Mouse (Mus musculus): ENCODE results near the gene Cdh13. TPM values are rescaled to one million over a fixed set of nuclear protein-coding genes. Genes with fewer than 3 reads are reported as not detected.

The Cdh13 gene
- polyA plus RNA-seq, 1 experiment: 9.4 TPM

- no peaks in the 10 kb centered on the region for H3K36me3 ChIP-seq (ENCODE audit: control insufficient read depth, insufficient read depth)
- H3K79me2 ChIP-seq (ENCODE audit: control insufficient read depth, insufficient read depth): no peaks in the 10 kb centered on the region
- no peak for TF ChIP-seq USF1 (IDR thresholded peaks at IDR 0.05; ENCODE audit: low read depth)
- no peak for TF ChIP-seq FOSL1 (IDR thresholded peaks at IDR 0.05; ENCODE audit: insufficient read depth, low read length, poor library complexity, severe bottlenecking)
- TF ChIP-seq MYOD1 (IDR thresholded peaks at IDR 0.05; ENCODE audit: control insufficient read depth, insufficient read length, low read depth): no peak
- TF ChIP-seq MYOG (IDR thresholded peaks at IDR 0.05; ENCODE audit: control insufficient read depth, extremely low read depth, insufficient read length): no peak
- TF ChIP-seq MAX (IDR thresholded peaks at IDR 0.05): no peak
- TF ChIP-seq CEBPB (IDR thresholded peaks at IDR 0.05; ENCODE audit: low read depth): no peak
- no peak for TF ChIP-seq CTCF (IDR thresholded peaks at IDR 0.05; ENCODE audit: control insufficient read depth, insufficient read depth, insufficient read length)
- no peak overlapping the region for H3K4me3 ChIP-seq (ENCODE audit: insufficient read depth, poor library complexity, severe bottlenecking)
- peaks cover 9% of the 10 kb centered on the region for H3K79me3 ChIP-seq (ENCODE audit: low read depth)
- no peak overlapping the region for H3ac ChIP-seq (ENCODE audit: control insufficient read depth, insufficient read length, low read depth)
- no peaks in the 10 kb centered on the region for H3K27me3 ChIP-seq (ENCODE audit: control insufficient read depth, insufficient read depth, insufficient read length)
These were observed 95.5 kb downstream of the Cdh13 start for GRCm38 (mm10) chr8:118378985-118379384.

- H3K79me2 ChIP-seq (ENCODE audit: control insufficient read depth, insufficient read depth): no peaks in the 10 kb centered on the region
- TF ChIP-seq CTCF (IDR thresholded peaks at IDR 0.05; ENCODE audit: control insufficient read depth, insufficient read depth, insufficient read length): no peak
- TF ChIP-seq USF1 (IDR thresholded peaks at IDR 0.05; ENCODE audit: low read depth): no peak
- no peaks in the 10 kb centered on the region for H3K27me3 ChIP-seq (ENCODE audit: control insufficient read depth, insufficient read depth, insufficient read length)
- peaks cover 9% of the 10 kb centered on the region for H3K79me3 ChIP-seq (ENCODE audit: low read depth)
- H3ac ChIP-seq (ENCODE audit: control insufficient read depth, insufficient read length, low read depth): no peak overlapping the region
- no peak overlapping the region for H3K4me3 ChIP-seq (ENCODE audit: insufficient read depth, poor library complexity, severe bottlenecking)
- H3K36me3 ChIP-seq (ENCODE audit: control insufficient read depth, insufficient read depth): no peaks in the 10 kb centered on the region
These were observed 96.1 kb downstream of the Cdh13 start for GRCm38 (mm10) chr8:118379657-118380056.

- TF ChIP-seq CTCF (IDR thresholded peaks at IDR 0.05; ENCODE audit: control insufficient read depth, insufficient read depth, insufficient read length): no peak
- TF ChIP-seq MYOG (IDR thresholded peaks at IDR 0.05; ENCODE audit: control insufficient read depth, extremely low read depth, insufficient read length): no peak
- no peak for TF ChIP-seq FOSL1 (IDR thresholded peaks at IDR 0.05; ENCODE audit: insufficient read depth, low read length, poor library complexity, severe bottlenecking)
- TF ChIP-seq CEBPB (IDR thresholded peaks at IDR 0.05; ENCODE audit: low read depth): no peak
- TF ChIP-seq USF1 (IDR thresholded peaks at IDR 0.05; ENCODE audit: low read depth): no peak
- no peak for TF ChIP-seq MYOD1 (IDR thresholded peaks at IDR 0.05; ENCODE audit: control insufficient read depth, insufficient read length, low read depth)
- no peak for TF ChIP-seq MAX (IDR thresholded peaks at IDR 0.05)
- no peaks in the 10 kb centered on the region for H3K36me3 ChIP-seq (ENCODE audit: control insufficient read depth, insufficient read depth)
These were observed 96.5 kb downstream of the Cdh13 start for GRCm38 (mm10) chr8:118380058-118380457.

GRCm38 (mm10) chr8:118380782-118381181 is 97.2 kb downstream of the Cdh13 start:
- no peaks in the 10 kb centered on the region for H3K27me3 ChIP-seq (ENCODE audit: control insufficient read depth, insufficient read depth, insufficient read length)
- H3K4me3 ChIP-seq (ENCODE audit: insufficient read depth, poor library complexity, severe bottlenecking): no peak overlapping the region
- H3K79me3 ChIP-seq (ENCODE audit: low read depth): peaks cover 9% of the 10 kb centered on the region
- no peaks in the 10 kb centered on the region for H3K36me3 ChIP-seq (ENCODE audit: control insufficient read depth, insufficient read depth)
- H3K79me2 ChIP-seq (ENCODE audit: control insufficient read depth, insufficient read depth): no peaks in the 10 kb centered on the region
- TF ChIP-seq USF1 (IDR thresholded peaks at IDR 0.05; ENCODE audit: low read depth) (no peak), MYOG (IDR thresholded peaks at IDR 0.05; ENCODE audit: control insufficient read depth, extremely low read depth, insufficient read length) (no peak), CTCF (IDR thresholded peaks at IDR 0.05; ENCODE audit: control insufficient read depth, insufficient read depth, insufficient read length) (no peak), FOSL1 (IDR thresholded peaks at IDR 0.05; ENCODE audit: insufficient read depth, low read length, poor library complexity, severe bottlenecking) (no peak), MAX (IDR thresholded peaks at IDR 0.05) (no peak), CEBPB (IDR thresholded peaks at IDR 0.05; ENCODE audit: low read depth) (no peak), MYOD1 (IDR thresholded peaks at IDR 0.05; ENCODE audit: control insufficient read depth, insufficient read length, low read depth) (no peak)
- no peak overlapping the region for H3ac ChIP-seq (ENCODE audit: control insufficient read depth, insufficient read length, low read depth)

More at GRCm38 (mm10) chr8:118380058-118380457, 96.5 kb downstream of the Cdh13 start:
- peaks cover 9% of the 10 kb centered on the region for H3K79me3 ChIP-seq (ENCODE audit: low read depth)
- no peak overlapping the region for H3ac ChIP-seq (ENCODE audit: control insufficient read depth, insufficient read length, low read depth)
- H3K4me3 ChIP-seq (ENCODE audit: insufficient read depth, poor library complexity, severe bottlenecking): no peak overlapping the region
- no peaks in the 10 kb centered on the region for H3K79me2 ChIP-seq (ENCODE audit: control insufficient read depth, insufficient read depth)
- no peaks in the 10 kb centered on the region for H3K27me3 ChIP-seq (ENCODE audit: control insufficient read depth, insufficient read depth, insufficient read length)

GRCm38 (mm10) chr8:118381641-118382040 is 98.1 kb downstream of the Cdh13 start:
- H3ac ChIP-seq (ENCODE audit: control insufficient read depth, insufficient read length, low read depth): no peak overlapping the region
- no peaks in the 10 kb centered on the region for H3K27me3 ChIP-seq (ENCODE audit: control insufficient read depth, insufficient read depth, insufficient read length)
- peaks cover 9% of the 10 kb centered on the region for H3K79me3 ChIP-seq (ENCODE audit: low read depth)
- H3K36me3 ChIP-seq (ENCODE audit: control insufficient read depth, insufficient read depth): no peaks in the 10 kb centered on the region
- no peaks in the 10 kb centered on the region for H3K79me2 ChIP-seq (ENCODE audit: control insufficient read depth, insufficient read depth)
- TF ChIP-seq USF1 (IDR thresholded peaks at IDR 0.05; ENCODE audit: low read depth): no peak
- TF ChIP-seq MYOD1 (IDR thresholded peaks at IDR 0.05; ENCODE audit: control insufficient read depth, insufficient read length, low read depth): no peak
- no peak for TF ChIP-seq FOSL1 (IDR thresholded peaks at IDR 0.05; ENCODE audit: insufficient read depth, low read length, poor library complexity, severe bottlenecking)
- TF ChIP-seq CEBPB (IDR thresholded peaks at IDR 0.05; ENCODE audit: low read depth): no peak
- TF ChIP-seq MAX (IDR thresholded peaks at IDR 0.05): no peak
- no peak for TF ChIP-seq CTCF (IDR thresholded peaks at IDR 0.05; ENCODE audit: control insufficient read depth, insufficient read depth, insufficient read length)
- no peak for TF ChIP-seq MYOG (IDR thresholded peaks at IDR 0.05; ENCODE audit: control insufficient read depth, extremely low read depth, insufficient read length)
- H3K4me3 ChIP-seq (ENCODE audit: insufficient read depth, poor library complexity, severe bottlenecking): no peak overlapping the region

GRCm38 (mm10) chr8:118384314-118384713 is 100.8 kb downstream of the Cdh13 start:
- no peak overlapping the region for H3K4me3 ChIP-seq (ENCODE audit: insufficient read depth, poor library complexity, severe bottlenecking)
- TF ChIP-seq CTCF (IDR thresholded peaks at IDR 0.05; ENCODE audit: control insufficient read depth, insufficient read depth, insufficient read length) (no peak), MAX (IDR thresholded peaks at IDR 0.05) (no peak), MYOD1 (IDR thresholded peaks at IDR 0.05; ENCODE audit: control insufficient read depth, insufficient read length, low read depth) (no peak), FOSL1 (IDR thresholded peaks at IDR 0.05; ENCODE audit: insufficient read depth, low read length, poor library complexity, severe bottlenecking) (no peak)
- no peak overlapping the region for H3ac ChIP-seq (ENCODE audit: control insufficient read depth, insufficient read length, low read depth)
- H3K79me2 ChIP-seq (ENCODE audit: control insufficient read depth, insufficient read depth): no peaks in the 10 kb centered on the region
- H3K27me3 ChIP-seq (ENCODE audit: control insufficient read depth, insufficient read depth, insufficient read length): no peaks in the 10 kb centered on the region
- H3K36me3 ChIP-seq (ENCODE audit: control insufficient read depth, insufficient read depth): no peaks in the 10 kb centered on the region
- peaks cover 11% of the 10 kb centered on the region for H3K79me3 ChIP-seq (ENCODE audit: low read depth)
